Mouse (Mus musculus) embryonic facial prominence, embryonic 10.5 days (tissue): ENCODE data around the gene Pde4b. TPM values are rescaled to one million over a fixed set of nuclear protein-coding genes. Genes with fewer than 3 reads are reported as not detected.
A peak's percentile ranks its signal among the peaks of the same experiment; 100 is the strongest.

Experiments
- DNase-seq: peaks from one replicate; pipeline ENCODE4 v3.0.0-alpha.2; 2017; ENCODE audit warnings: low spot score
- H3K27ac ChIP-seq: fragments of 300-500 bp; sonication (generic); replicated peaks from 2 replicates; pipeline ENCODE4 v1.5.1; 2016; ENCODE audit warnings: mild to moderate bottlenecking
- H3K27me3 ChIP-seq: fragments of 300-500 bp; sonication (generic); replicated peaks from 2 replicates; pipeline ENCODE4 v1.6.1; 2016; ENCODE audit warnings: low read depth, mild to moderate bottlenecking; ENCODE audit not compliant: poor library complexity, severe bottlenecking
- H3K36me3 ChIP-seq: fragments of 300-500 bp; sonication (generic); replicated peaks from 2 replicates; pipeline ENCODE4 v1.6.1; 2016; ENCODE audit warnings: mild to moderate bottlenecking, moderate library complexity
- H3K4me1 ChIP-seq: fragments of 300-500 bp; sonication (generic); 2 replicates; pipeline ENCODE4 v1.6.1; 2016
- H3K4me3 ChIP-seq: fragments of 300-500 bp; sonication (generic); 2 replicates; pipeline ENCODE4 v1.5.1; 2016; ENCODE audit warnings: mild to moderate bottlenecking, moderate library complexity
- H3K9me3 ChIP-seq: fragments of 300-500 bp; sonication (generic); 2 replicates; pipeline ENCODE4 v1.6.1; 2016; ENCODE audit warnings: mild to moderate bottlenecking
- WGBS: fragments of 180-500 bp; shearing (Covaris S2); methylation state at CpG from one replicate; pipeline ENCODE4 v1.1.7; 2016; 5-methylcytosine and 5-hydroxymethylcytosine counted together
- polyA plus RNA-seq: library from polyadenylated mRNA; unstranded; fragments of >200 nt; fragmentation: Nextera tagmentation; extraction: Ambion mirVana; gene quantifications from 2 replicates; pipeline ENCODE4 v1.2.1, GENCODE M21; 2016

The Pde4b gene
- polyA plus RNA-seq, 1 experiment from 2014 or later: 8.2 TPM

GRCm38 (mm10) chr4:102429730-102430341, 342.5 kb downstream of the Pde4b start:
- WGBS: 62% methylated on average over 4 of the region's 4 CpGs
- H3K36me3 ChIP-seq: no peaks in the 10 kb centered on the region
- no peak overlapping the region for H3K27ac ChIP-seq

GRCm38 (mm10) chr4:102432040-102432782, 344.9 kb downstream of the Pde4b start:
- H3K9me3 ChIP-seq: no peaks in the 10 kb centered on the region
- no peak overlapping the region for H3K4me3 ChIP-seq
- H3K4me1 ChIP-seq: peaks cover 17% of the 10 kb centered on the region
- no peaks in the 10 kb centered on the region for H3K27me3 ChIP-seq
- H3K27ac ChIP-seq: no peak overlapping the region
- no peak for DNase-seq
- 56% methylated on average over 9 of the region's 9 CpGs for WGBS
- no peaks in the 10 kb centered on the region for H3K36me3 ChIP-seq

More at GRCm38 (mm10) chr4:102429730-102430341, 342.5 kb downstream of the Pde4b start:
- no peaks in the 10 kb centered on the region for H3K27me3 ChIP-seq
- DNase-seq: no peak
- H3K9me3 ChIP-seq: no peaks in the 10 kb centered on the region
- H3K4me1 ChIP-seq: peaks cover 17% of the 10 kb centered on the region
- no peak overlapping the region for H3K4me3 ChIP-seq

- WGBS: 68% methylated on average over 5 of the region's 5 CpGs
- no peak for DNase-seq
- no peaks in the 10 kb centered on the region for H3K9me3 ChIP-seq
- peaks cover 4% of the 10 kb centered on the region; the same call in 1 of the 2 replicates for H3K4me1 ChIP-seq
- no peaks in the 10 kb centered on the region for H3K36me3 ChIP-seq
- no peak overlapping the region for H3K4me3 ChIP-seq
- H3K27me3 ChIP-seq: no peaks in the 10 kb centered on the region
- H3K27ac ChIP-seq: no peak overlapping the region
These were observed 352.2 kb downstream of the Pde4b start for GRCm38 (mm10) chr4:102439401-102440118.

- 71% methylated on average over 4 of the region's 4 CpGs for WGBS
- Histone ChIP-seq H3K27me3 (no peaks in the 10 kb centered on the region), H3K27ac (no peak overlapping the region), H3K4me3 (no peak overlapping the region), H3K36me3 (no peaks in the 10 kb centered on the region), H3K9me3 (no peaks in the 10 kb centered on the region), H3K4me1 (peaks cover 4% of the 10 kb centered on the region; the same call in 1 of the 2 replicates)
- DNase-seq: no peak
These were observed 352.8 kb downstream of the Pde4b start for GRCm38 (mm10) chr4:102440119-102440481.

- Histone ChIP-seq H3K4me1 (peaks cover 10% of the 10 kb centered on the region), H3K4me3 (no peak overlapping the region), H3K27me3 (no peaks in the 10 kb centered on the region), H3K27ac (no peak overlapping the region), H3K9me3 (no peaks in the 10 kb centered on the region), H3K36me3 (no peaks in the 10 kb centered on the region)
- 76% methylated on average over 5 of the region's 5 CpGs for WGBS
- no peak for DNase-seq
These were observed 356.2 kb downstream of the Pde4b start for GRCm38 (mm10) chr4:102443533-102443932.

- Histone ChIP-seq H3K36me3 (no peaks in the 10 kb centered on the region), H3K9me3 (no peaks in the 10 kb centered on the region), H3K27me3 (no peaks in the 10 kb centered on the region), H3K27ac (no peak overlapping the region), H3K4me3 (no peak overlapping the region), H3K4me1 (peaks cover 7% of the 10 kb centered on the region)
- no peak for DNase-seq
- 67% methylated on average over 3 of the region's 3 CpGs for WGBS
These were observed 357.2 kb downstream of the Pde4b start for GRCm38 (mm10) chr4:102444501-102444900.

- 75% methylated on average over 8 of the region's 8 CpGs for WGBS
- Histone ChIP-seq H3K36me3 (no peaks in the 10 kb centered on the region), H3K27ac (no peak overlapping the region), H3K4me1 (peaks cover 6% of the 10 kb centered on the region), H3K27me3 (no peaks in the 10 kb centered on the region), H3K4me3 (no peak overlapping the region), H3K9me3 (no peaks in the 10 kb centered on the region)
- DNase-seq: peak; percentile 15
These were observed 359.0 kb downstream of the Pde4b start for GRCm38 (mm10) chr4:102446160-102446945.

GRCm38 (mm10) chr4:102456426-102456825, 369.1 kb downstream of the Pde4b start:
- DNase-seq: no peak
- WGBS: 71% methylated on average over 3 of the region's 3 CpGs
- Histone ChIP-seq H3K4me3 (no peak overlapping the region), H3K27ac (no peak overlapping the region), H3K27me3 (no peaks in the 10 kb centered on the region), H3K36me3 (no peaks in the 10 kb centered on the region), H3K9me3 (no peaks in the 10 kb centered on the region), H3K4me1 (no peaks in the 10 kb centered on the region)

GRCm38 (mm10) chr4:102459216-102459999, 372.1 kb downstream of the Pde4b start:
- 71% methylated on average over 5 of the region's 5 CpGs for whole genome bisulfite sequencing
- H3K4me3 ChIP-seq: no peak overlapping the region
- no peaks in the 10 kb centered on the region for H3K9me3 ChIP-seq
- no peaks in the 10 kb centered on the region for H3K4me1 ChIP-seq
- H3K27me3 ChIP-seq: no peaks in the 10 kb centered on the region
- H3K36me3 ChIP-seq: no peaks in the 10 kb centered on the region
- DNase-seq: no peak
- no peak overlapping the region for H3K27ac ChIP-seq

- no peak for DNase-seq
- Histone ChIP-seq H3K4me1 (peaks cover 12% of the 10 kb centered on the region), H3K36me3 (no peaks in the 10 kb centered on the region), H3K27me3 (no peaks in the 10 kb centered on the region), H3K4me3 (no peak overlapping the region), H3K9me3 (no peaks in the 10 kb centered on the region), H3K27ac (no peak overlapping the region)
- WGBS: 52% methylated on average over 3 of the region's 3 CpGs
These were observed 390.8 kb downstream of the Pde4b start for GRCm38 (mm10) chr4:102478104-102478503.

GRCm38 (mm10) chr4:102478860-102479259, 391.5 kb downstream of the Pde4b start:
- no peaks in the 10 kb centered on the region for H3K27me3 ChIP-seq
- no peaks in the 10 kb centered on the region for H3K9me3 ChIP-seq
- 83% methylated on average over 7 of the region's 7 CpGs for WGBS
- no peak overlapping the region for H3K4me3 ChIP-seq
- no peak overlapping the region for H3K27ac ChIP-seq
- H3K4me1 ChIP-seq: peaks cover 20% of the 10 kb centered on the region
- no peaks in the 10 kb centered on the region for H3K36me3 ChIP-seq
- DNase-seq: no peak
